Mouse (Mus musculus): Measurements from ENCODE around the gene Ifnar1.

DNA sequence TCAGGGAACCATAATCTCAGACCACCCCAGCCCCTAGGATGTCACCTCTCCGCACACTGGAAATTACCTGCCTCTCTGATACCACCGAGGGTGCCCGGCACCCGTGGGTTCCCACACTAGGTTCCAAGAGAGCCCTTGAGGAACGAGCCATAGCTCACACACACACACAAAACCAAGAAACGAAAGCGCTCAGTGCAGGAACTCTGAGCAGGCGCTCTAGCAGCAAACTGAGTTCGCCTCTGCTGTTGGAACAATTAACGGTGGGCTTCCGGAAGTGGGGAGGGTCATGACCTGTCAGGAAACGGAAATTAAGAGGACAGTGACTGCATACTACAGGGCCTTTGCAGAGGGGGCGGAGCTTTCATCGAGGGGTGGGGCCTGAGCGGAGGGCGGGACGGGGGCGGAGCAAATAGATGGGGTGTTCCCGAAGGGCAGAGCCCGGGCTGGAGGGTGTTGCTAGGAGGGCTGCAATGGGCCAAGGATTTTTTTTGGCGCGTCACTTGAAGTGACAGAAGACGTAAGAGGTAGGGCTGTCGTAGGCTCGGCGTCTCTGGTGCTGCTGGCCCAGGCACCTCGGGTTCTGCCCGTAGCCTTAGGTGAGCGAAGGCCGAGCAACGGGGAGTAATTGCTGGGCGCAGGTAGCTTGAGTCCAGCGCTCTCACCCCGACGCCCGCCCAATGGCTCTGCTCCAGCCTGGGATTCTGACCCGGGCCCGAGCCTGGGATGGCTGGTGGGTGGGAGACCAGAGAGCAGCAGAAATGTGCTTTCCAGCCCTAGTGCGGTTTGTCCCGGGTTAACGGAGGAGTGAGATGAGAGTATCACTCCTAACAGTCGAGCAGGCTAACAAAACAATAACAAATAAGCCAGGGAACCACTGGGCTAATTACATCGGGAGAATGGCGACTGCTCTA is 20.2 kb upstream of the Ifnar1 start:
- TF ChIP-seq CTCF (IDR thresholded peaks at IDR 0.05; ENCODE audit: extremely low read depth, insufficient read depth, low read length) (no peak), POLR2A (IDR thresholded peaks at IDR 0.05; ENCODE audit: extremely low read depth, insufficient read depth, low read length) (peak; percentile 70)

Measured in cortical plate, adult 2 months (tissue).